Mouse (Mus musculus): Measurements from ENCODE around the gene Malsu1.

GRCm38 (mm10) chr6:49083008-49083407 lies 9.4 kb downstream of the Malsu1 start:
- TF ChIP-seq CTCF (IDR thresholded peaks at IDR 0.05; ENCODE audit: low read depth) (no peak), EP300 (IDR thresholded peaks at IDR 0.05; ENCODE audit: low read depth) (no peak)
